Mouse (Mus musculus) heart, adult 2 months (tissue): ENCODE data around the gene Ppp1r35. TPM values are rescaled to one million over a fixed set of nuclear protein-coding genes. Genes with fewer than 3 reads are reported as not detected.
A peak's percentile ranks its signal among the peaks of the same experiment; 100 is the strongest.

Experiments
- DNase-seq, 2 experiments: peaks; one replicate each; pipeline ENCODE4 v3.0.0; 2021
- H3K27ac ChIP-seq: fragments of 200-600 bp; 2 replicates; pipeline ENCODE4 v1.8.1; 2022
- H3K27me3 ChIP-seq: fragments of 200-500 bp; 2 replicates; pipeline ENCODE4 v1.6.1; 2012; ENCODE audit warnings: mild to moderate bottlenecking, low read length, inconsistent platforms, mixed read lengths; ENCODE audit not compliant: control insufficient read depth, insufficient read depth
- H3K36me3 ChIP-seq: fragments of 200-500 bp; 2 replicates; pipeline ENCODE4 v1.6.1; 2012; ENCODE audit warnings: low read length, inconsistent platforms; ENCODE audit not compliant: control insufficient read depth, insufficient read depth
- H3K4me1 ChIP-seq: fragments of 200-500 bp; 2 replicates; pipeline ENCODE4 v1.6.1; 2011; ENCODE audit warnings: low read length; ENCODE audit not compliant: control insufficient read depth, insufficient read depth
- H3K4me3 ChIP-seq: fragments of 200-600 bp; 2 replicates; pipeline ENCODE4 v1.8.1; 2022
- H3K79me2 ChIP-seq: fragments of 200-500 bp; replicated peaks from 2 replicates; pipeline ENCODE4 v1.6.1; 2012; ENCODE audit warnings: mild to moderate bottlenecking, inconsistent platforms, low read length, moderate library complexity, mixed read lengths; ENCODE audit not compliant: control insufficient read depth, insufficient read depth
- H3K9ac ChIP-seq: fragments of 200-500 bp; 2 replicates; pipeline ENCODE4 v1.6.1; 2012; ENCODE audit warnings: low read depth, mild to moderate bottlenecking, control low read depth, inconsistent platforms, low read length, mixed read lengths
- CTCF ChIP-seq: fragments of 200-600 bp; IDR thresholded peaks from 2 replicates; pipeline ENCODE4 v1.8.1; 2022; ENCODE audit warnings: antibody characterized with exemption, mild to moderate bottlenecking, moderate library complexity
- EP300 ChIP-seq: fragments of 200-500 bp; IDR thresholded peaks from 2 replicates; pipeline ENCODE4 v1.6.1; 2011; ENCODE audit warnings: low read depth, low read length, control low read depth; ENCODE audit not compliant: insufficient read depth
- POLR2A ChIP-seq: fragments of 200-500 bp; IDR thresholded peaks from 2 replicates; pipeline ENCODE4 v1.6.1; 2011; ENCODE audit warnings: mild to moderate bottlenecking, low read depth, low read length, control low read depth; ENCODE audit not compliant: insufficient read depth
- whole genome bisulfite sequencing: fragments of 180-500 bp; shearing (Covaris S2); methylation state at CpG from one replicate; pipeline ENCODE4 v1.1.7; 2018; 5-methylcytosine and 5-hydroxymethylcytosine counted together
- intact Hi-C: fragments of 180-260 bp; cut with DNase I; formaldehyde crosslinking; loops from one replicate; pipeline ENCODE4 v1.15.1; 2025
- polyA plus RNA-seq: library from polyadenylated mRNA; depleted of rRNA; stranded (reverse); fragments of >200 nt; gene quantifications from 2 replicates; pipeline ENCODE4 v1.2.3, GENCODE M21; 2012
- total RNA-seq, 2 experiments: library from RNA; stranded (reverse); gene quantifications; 2 replicates each; pipeline ENCODE4 v1.2.3; 2021

Ppp1r35 gene
- total and polyA plus RNA-seq, 3 experiments, result 7.4 to 12.0 (median 10.8) TPM

- no peak overlapping the region for H3K9ac ChIP-seq
- WGBS, result 62% methylated on average over 11 of the region's 11 CpGs
- TF ChIP-seq EP300 (no peak), POLR2A (no peak), CTCF (no peak)
- no peak for DNase-seq
- no peaks in the 10 kb centered on the region for H3K27me3 ChIP-seq
- intact Hi-C loops, result loop anchor here (2.0 to 5.0 kb wide), 2 partner anchors 16 to 83 kb away; no protein-coding TSS in a partner anchor
- peaks cover 1% of the 10 kb centered on the region; the same call in 1 of the 2 replicates for H3K4me1 ChIP-seq
- no peak overlapping the region; the same call in 1 of the 2 replicates for H3K4me3 ChIP-seq
- H3K36me3 ChIP-seq, result no peaks in the 10 kb centered on the region
- H3K27ac ChIP-seq, result no peak overlapping the region; the same call in 1 of the 2 replicates
- H3K79me2 ChIP-seq, result no peaks in the 10 kb centered on the region
Measured at GRCm38 (mm10) chr5:137740506-137740905, 38.1 kb upstream of the Ppp1r35 start.

- Histone ChIP-seq H3K4me1 (peaks cover 1% of the 10 kb centered on the region; the same call in 1 of the 2 replicates), H3K27me3 (no peaks in the 10 kb centered on the region), H3K9ac (peak within 1 kb of the TSS; percentile 70), H3K27ac (peak within 1 kb of the TSS; percentile 67), H3K79me2 (no peaks in the 10 kb centered on the region), H3K36me3 (no peaks in the 10 kb centered on the region), H3K4me3 (peak within 1 kb of the TSS; percentile 69)
- under 1% methylated on average over 60 of the region's 71 CpGs for WGBS
- TF ChIP-seq EP300, result no peak
- TF ChIP-seq CTCF, result peak; percentile 93
- peak; percentile 54; the same call in 1 of the 2 replicates for TF ChIP-seq POLR2A
- intact Hi-C loops, result loop anchor here (1.0 to 5.0 kb wide), 3 partner anchors 16 to 84 kb away; partner anchors contain the start of gene Agfg2
- peak; percentile 85 to 89 for DNase-seq
Measured at GRCm38 (mm10) chr5:137741023-137741931, 37.4 kb upstream of the Ppp1r35 start, which contains the start of gene Nyap1. Gene Nyap1 (minus strand): TSS chr5:137741607.

GRCm38 (mm10) chr5:137742048-137742447 is 36.6 kb upstream of the Ppp1r35 start:
- no peak for DNase-seq
- intact Hi-C loops, result loop anchor here (5.0 kb wide), 1 partner anchor 85 kb away; no protein-coding TSS in a partner anchor
- Histone ChIP-seq H3K27me3 (no peaks in the 10 kb centered on the region), H3K4me3 (no peak overlapping the region; the same call in 1 of the 2 replicates), H3K4me1 (peaks cover 1% of the 10 kb centered on the region; the same call in 1 of the 2 replicates), H3K27ac (no peak overlapping the region), H3K9ac (no peak overlapping the region), H3K36me3 (no peaks in the 10 kb centered on the region), H3K79me2 (no peaks in the 10 kb centered on the region)
- WGBS, result 68% methylated on average over 10 of the region's 10 CpGs
- TF ChIP-seq POLR2A, result no peak
- no peak for TF ChIP-seq CTCF
- TF ChIP-seq EP300, result no peak

GRCm38 (mm10) chr5:137742836-137743235 is 35.8 kb upstream of the Ppp1r35 start:
- H3K27me3 ChIP-seq, result no peaks in the 10 kb centered on the region
- intact Hi-C loops, result loop anchor here (5.0 kb wide), 1 partner anchor 86 kb away; no protein-coding TSS in a partner anchor
- no peak overlapping the region for H3K9ac ChIP-seq
- H3K4me1 ChIP-seq, result peaks cover 1% of the 10 kb centered on the region; the same call in 1 of the 2 replicates
- over 99% methylated on average over 6 of the region's 6 CpGs for WGBS
- no peaks in the 10 kb centered on the region for H3K36me3 ChIP-seq
- DNase-seq, result no peak
- TF ChIP-seq POLR2A (no peak), CTCF (no peak), EP300 (no peak)
- H3K27ac ChIP-seq, result no peak overlapping the region
- no peak overlapping the region for H3K4me3 ChIP-seq
- H3K79me2 ChIP-seq, result no peaks in the 10 kb centered on the region

- no peaks in the 10 kb centered on the region for H3K79me2 ChIP-seq
- no peak for DNase-seq
- peaks cover 6% of the 10 kb centered on the region for H3K4me1 ChIP-seq
- TF ChIP-seq POLR2A, result no peak
- TF ChIP-seq EP300, result no peak
- TF ChIP-seq CTCF, result no peak
- 79% methylated on average over 7 of the region's 7 CpGs for WGBS
- H3K4me3 ChIP-seq, result no peak overlapping the region
- H3K27me3 ChIP-seq, result no peaks in the 10 kb centered on the region
- H3K27ac ChIP-seq, result no peak overlapping the region
- H3K36me3 ChIP-seq, result 0 out of 2 replicates have a peak, but pooled peaks cover under 1% of the 10 kb centered on the region
- intact Hi-C loops, result loop anchor here (5.0 kb wide), 1 partner anchor 87 kb away; no protein-coding TSS in a partner anchor
- H3K9ac ChIP-seq, result no peak overlapping the region
Measured at GRCm38 (mm10) chr5:137744197-137744596, 34.5 kb upstream of the Ppp1r35 start.
